8 mouse cellular contexts compared by ENCODE assay signal in the genomic region with DNA sequence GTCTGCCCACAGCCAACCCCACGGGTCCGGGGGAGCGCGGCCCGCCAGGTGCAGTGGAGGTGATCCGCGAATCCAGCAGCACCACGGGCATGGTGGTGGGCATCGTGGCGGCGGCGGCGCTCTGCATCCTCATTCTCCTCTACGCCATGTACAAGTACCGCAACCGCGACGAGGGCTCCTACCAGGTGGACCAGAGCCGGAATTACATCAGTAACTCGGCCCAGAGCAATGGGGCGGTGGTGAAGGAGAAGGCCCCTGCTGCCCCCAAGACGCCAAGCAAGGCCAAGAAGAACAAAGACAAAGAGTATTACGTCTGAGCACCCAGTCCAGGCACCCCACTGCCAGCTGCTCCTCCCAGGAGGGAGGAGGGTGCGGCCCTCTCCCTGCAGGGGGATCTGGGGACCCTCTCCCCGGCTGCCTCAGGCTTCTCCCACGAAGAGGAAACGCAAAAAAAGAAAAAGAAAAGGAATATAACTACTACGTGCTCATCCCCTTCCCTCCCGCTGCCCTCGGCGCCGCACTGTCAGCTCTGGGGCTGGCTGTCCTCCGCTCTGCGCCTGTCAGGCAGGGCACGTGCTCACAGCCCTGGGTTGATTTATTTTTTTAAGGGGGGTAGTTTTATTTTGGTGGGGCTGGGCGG. TPM values are rescaled to one million over a fixed set of nuclear protein-coding genes. Genes with fewer than 3 reads are reported as not detected.
DNase-seq lines count a peak whose midpoint lies in the region; ATAC-seq lines count a peak whose summit lies in the region.

No protein-coding gene starts in this region.

- WGBS in forebrain, embryonic 10.5 days: 1% methylated on average over 36 of the region's 36 CpGs
- 3% methylated on average over 34 of the region's 36 CpGs for WGBS in hindbrain, embryonic 15.5 days
- WGBS in liver, embryonic 16.5 days (ENCODE audit: insufficient replicate concordance): under 1% methylated on average over 35 of the region's 36 CpGs

- peak; percentile 20 for DNase-seq in ovary, postnatal 36 days (ENCODE audit: low spot score)
- DNase-seq in ovary, postnatal 14 days (ENCODE audit: low spot score): no peak
- DNase-seq in forebrain, embryonic 10.5 days (ENCODE audit: extremely low spot score, low spot score): peak; percentile 50
- peak; percentile 51 for DNase-seq in retina, postnatal 1 day
- DNase-seq in right cerebral cortex, adult 18-20 months: no peak
- DNase-seq in urinary bladder, adult 2 months (ENCODE audit: low spot score): no peak

- peak overlapping the region; percentile 62 for H3K4me3 ChIP-seq in forebrain, embryonic 10.5 days
- peak overlapping the region; percentile 37 for H3K4me3 ChIP-seq in hindbrain, embryonic 15.5 days
- H3K4me3 ChIP-seq in liver, embryonic 16.5 days (ENCODE audit: low read depth, low read length): 0 out of 2 replicates have a peak overlapping the region, but pooled peaks have one; percentile 23

- H3K27me3 ChIP-seq in forebrain, embryonic 10.5 days (ENCODE audit: poor library complexity, severe bottlenecking): peaks cover 48% of the 10 kb centered on the region
- no peaks in the 10 kb centered on the region for H3K27me3 ChIP-seq in hindbrain, embryonic 15.5 days
- peaks cover 53% of the 10 kb centered on the region for H3K27me3 ChIP-seq in liver, embryonic 16.5 days (ENCODE audit: control insufficient read depth, insufficient read depth, low read depth, low read length)

- 0 out of 2 replicates have a peak, but pooled peaks have one; percentile 36 for ATAC-seq in hindbrain, embryonic 15.5 days (ENCODE audit: low FRiP score, low read depth)
- no peak for ATAC-seq in liver, embryonic 16.5 days (ENCODE audit: low read depth)

- peak overlapping the region; percentile 90 for H3K27ac ChIP-seq in forebrain, embryonic 10.5 days
- peak overlapping the region; percentile 80 for H3K27ac ChIP-seq in hindbrain, embryonic 15.5 days (replicated peaks)
- no peak overlapping the region for H3K27ac ChIP-seq in liver, embryonic 16.5 days (ENCODE audit: low read length)

- H3K9me3 ChIP-seq in forebrain, embryonic 10.5 days: no peaks in the 10 kb centered on the region
- no peaks in the 10 kb centered on the region for H3K9me3 ChIP-seq in hindbrain, embryonic 15.5 days
- no peaks in the 10 kb centered on the region for H3K9me3 ChIP-seq in liver, embryonic 16.5 days (replicated peaks; ENCODE audit: control insufficient read depth, low read length)

- peaks cover 2% of the 10 kb centered on the region; the same call in 1 of the 2 replicates for H3K36me3 ChIP-seq in forebrain, embryonic 10.5 days (replicated peaks)
- H3K36me3 ChIP-seq in hindbrain, embryonic 15.5 days: 0 out of 2 replicates have a peak, but pooled peaks cover 5% of the 10 kb centered on the region
- H3K36me3 ChIP-seq in liver, embryonic 16.5 days (ENCODE audit: control insufficient read depth, insufficient read depth): no peaks in the 10 kb centered on the region

- peak overlapping the region; percentile 46 for H3K9ac ChIP-seq in hindbrain, embryonic 15.5 days
- no peak overlapping the region for H3K9ac ChIP-seq in liver, embryonic 16.5 days (ENCODE audit: low read depth, low read length)

- peak overlapping the region; percentile 71 for H3K4me2 ChIP-seq in hindbrain, embryonic 15.5 days
- peak overlapping the region; percentile 51; the same call in 1 of the 2 replicates for H3K4me2 ChIP-seq in liver, embryonic 16.5 days (ENCODE audit: low read depth, low read length)

- peaks cover 68% of the 10 kb centered on the region for H3K4me1 ChIP-seq in forebrain, embryonic 10.5 days
- H3K4me1 ChIP-seq in hindbrain, embryonic 15.5 days (replicated peaks): peaks cover 71% of the 10 kb centered on the region
- no peaks in the 10 kb centered on the region for H3K4me1 ChIP-seq in liver, embryonic 16.5 days (ENCODE audit: control insufficient read depth, low read depth, low read length)

RNA-seq across cellular contexts. Expression of a gene that starts 10.9 kb away (rescaled TPM):
- not detected in 2 replicates for polyA plus RNA-seq in forebrain, embryonic 10.5 days (2016; fragmentation: Nextera tagmentation; extraction: Ambion mirVana)
- not detected in 2 replicates for polyA plus RNA-seq in hindbrain, embryonic 15.5 days (2015; fragmentation: Nextera tagmentation; extraction: Ambion mirVana)
- polyA plus RNA-seq in liver, embryonic 16.5 days (2015; fragmentation: Nextera tagmentation; extraction: Ambion mirVana): not detected in 2 replicates
- polyA plus RNA-seq in urinary bladder, adult 2 months (2012; rRNA removed): not detected in 2 replicates

Comparison
In these comparisons a context has a peak if more than half of its experiments do, and no peak if none do; other contexts are left out.
1. DNase-seq: peak in ovary, postnatal 36 days (single experiment), forebrain, embryonic 10.5 days (single experiment) and retina, postnatal 1 day (single experiment); none in ovary, postnatal 14 days (single experiment), right cerebral cortex, adult 18-20 months (single experiment) and urinary bladder, adult 2 months (single experiment).
2. Peak in every context shown above with its lines, with median percentiles within 50 percentile points of each other: H3K4me3 ChIP-seq.